Mouse (Mus musculus) right cerebral cortex, postnatal 25 days (tissue): ENCODE measurements around the gene Klhl24.

Experiments
- DNase-seq: peaks from one replicate; pipeline ENCODE4 v3.0.0; 2022

The Klhl24 gene

DNA sequence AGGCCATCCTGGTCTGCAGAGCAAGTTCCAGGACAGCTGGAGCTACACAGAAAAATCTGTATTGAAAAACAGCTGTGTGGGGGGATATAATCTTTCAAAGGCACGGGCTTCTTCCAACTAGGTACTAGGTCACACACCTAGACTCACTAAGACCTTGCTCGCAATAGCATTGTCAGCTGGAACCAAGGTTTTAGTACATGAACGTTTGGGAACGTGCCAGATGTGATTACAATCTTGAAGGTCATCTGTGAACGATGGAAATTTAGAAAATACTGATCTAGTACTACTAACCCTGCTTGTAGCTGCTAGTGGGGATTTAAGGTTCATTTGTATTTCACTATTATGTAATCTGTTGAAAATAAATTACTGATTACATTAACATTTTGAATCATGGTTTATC lies 54.6 kb downstream of the Klhl24 start:
- DNase-seq: no peak

- DNase-seq: no peak
Measured at GRCm38 (mm10) chr16:20153742-20154141, 56.4 kb downstream of the Klhl24 start.

DNA sequence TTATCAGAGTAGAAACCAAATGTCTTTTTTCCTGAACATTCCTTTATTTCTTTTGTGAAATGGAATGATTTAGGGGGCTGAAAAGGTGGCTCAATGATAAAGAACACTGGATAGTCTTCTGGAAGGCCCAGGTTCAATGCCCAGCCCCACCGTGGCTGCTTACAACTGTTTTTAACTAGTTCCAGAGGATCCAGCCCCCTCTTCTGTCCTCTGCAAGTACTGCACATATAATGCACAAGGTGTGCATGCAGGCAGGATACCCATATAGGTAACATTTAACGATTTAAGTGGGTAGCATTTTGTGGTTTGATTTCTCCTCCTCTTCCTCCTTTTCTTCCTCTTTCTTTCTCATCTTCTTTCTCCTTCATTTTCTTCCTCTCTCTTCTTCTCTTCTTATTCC lies 62.8 kb downstream of the Klhl24 start:
- no peak for DNase-seq

DNA sequence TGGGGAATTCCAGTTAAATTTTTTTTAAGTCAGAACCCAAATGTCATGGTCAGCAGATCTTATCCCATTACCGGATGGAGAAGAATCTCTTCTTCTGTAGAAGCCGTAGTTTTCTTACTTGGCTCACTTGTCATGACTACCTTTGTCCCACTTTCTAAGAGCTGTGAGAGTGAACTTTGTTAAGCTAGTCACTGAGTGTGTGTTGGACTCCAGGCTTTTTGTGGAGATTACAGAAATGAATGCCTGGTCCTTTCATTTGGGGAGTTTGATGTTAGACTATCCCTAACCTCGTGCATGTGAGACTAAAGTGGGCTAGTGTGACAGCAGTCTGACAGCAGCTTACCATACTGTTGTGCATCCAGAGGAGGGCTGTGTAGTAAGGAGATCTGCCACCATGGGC lies 71.7 kb downstream of the Klhl24 start:
- no peak for DNase-seq

- DNase-seq: no peak
Measured at GRCm38 (mm10) chr16:20169471-20170106, 72.2 kb downstream of the Klhl24 start.
